20 mouse cellular contexts compared by ENCODE assay signal in genomic region chr4:150162561-150163169, GRCm38 (mm10). TPM values are rescaled to one million over a fixed set of nuclear protein-coding genes. Genes with fewer than 3 reads are reported as not detected.
DNase-seq lines count a peak whose midpoint lies in the region; ATAC-seq and TF ChIP-seq lines count a peak whose summit lies in the region.
"Had no signal": no experiment of that assay in that cellular context is flagged by ENCODE, and none has a peak within 500 bp of the region (broad histone marks: within the 10 kb centered on the region; RNA-seq: fewer than 3 reads in every experiment).

No protein-coding gene starts in this region.

- TF ChIP-seq POLR2A in liver, adult 2 months (IDR thresholded peaks at IDR 0.05; ENCODE audit: extremely low read depth, insufficient read depth, low read length) = no peak

- H3K9me3 ChIP-seq in liver, embryonic 12.5 days (replicated peaks) = peaks cover 14% of the 10 kb centered on the region; the same call in 1 of the 2 replicates
- peaks cover 14% of the 10 kb centered on the region for H3K9me3 ChIP-seq in E14TG2a.4 (ENCODE audit: low read length)
- H3K9me3 ChIP-seq: hindbrain, embryonic 15.5 days had no signal

- no peak overlapping the region for H3K27ac ChIP-seq in liver, adult 2 months (replicated peaks; ENCODE audit: insufficient read depth, low read depth, low read length)
- no peak overlapping the region for H3K27ac ChIP-seq in liver, embryonic 12.5 days
- H3K27ac ChIP-seq: hindbrain, embryonic 15.5 days; macrophage had no signal

- no peaks in the 10 kb centered on the region for H3K27me3 ChIP-seq in liver, adult 2 months (ENCODE audit: control insufficient read depth, insufficient read depth, low read length)
- H3K27me3 ChIP-seq in liver, embryonic 12.5 days (replicated peaks) = peaks cover 20% of the 10 kb centered on the region; the same call in 1 of the 2 replicates
- no peaks in the 10 kb centered on the region for H3K27me3 ChIP-seq in E14TG2a.4 (ENCODE audit: insufficient read depth, low read length)
- H3K27me3 ChIP-seq: hindbrain, embryonic 15.5 days had no signal

- no peak overlapping the region for H3K4me3 ChIP-seq in liver, adult 2 months (ENCODE audit: insufficient read depth, low read depth, low read length)
- no peak overlapping the region for H3K4me3 ChIP-seq in liver, embryonic 12.5 days
- H3K4me3 ChIP-seq in E14TG2a.4 (replicated peaks; ENCODE audit: low read length) = no peak overlapping the region
- H3K4me3 ChIP-seq: hindbrain, embryonic 15.5 days had no signal

- H3K79me2 ChIP-seq in liver, adult 2 months (ENCODE audit: control insufficient read depth, insufficient read depth, low read length) = no peaks in the 10 kb centered on the region

- TF ChIP-seq CTCF in liver, adult 2 months (IDR thresholded peaks at IDR 0.05; ENCODE audit: low read depth, low read length) = peak; percentile 28; the same call in 1 of the 2 replicates
- peak; percentile 80 for TF ChIP-seq CTCF in E14TG2a.4 (conservative IDR thresholded peaks at IDR 0.05; ENCODE audit: low read length)

- no peak for ATAC-seq in CD4-positive, CD25-positive, alpha-beta regulatory T cell, adult 4 months
- no peak for ATAC-seq in liver, embryonic 12.5 days

- WGBS in liver, adult 2 months = 72% methylated on average over 13 of the region's 13 CpGs
- 57% methylated on average over 13 of the region's 13 CpGs for WGBS in liver, embryonic 12.5 days (ENCODE audit: insufficient replicate concordance)

- no peaks in the 10 kb centered on the region for H3K36me3 ChIP-seq in liver, adult 2 months (ENCODE audit: control insufficient read depth, insufficient read depth, low read length)
- H3K36me3 ChIP-seq in liver, embryonic 12.5 days = no peaks in the 10 kb centered on the region
- H3K36me3 ChIP-seq in E14TG2a.4 (ENCODE audit: insufficient read depth, low read length) = 0 out of 2 replicates have a peak, but pooled peaks cover 8% of the 10 kb centered on the region
- H3K36me3 ChIP-seq: hindbrain, embryonic 15.5 days had no signal

- no peak overlapping the region for H3K4me2 ChIP-seq in liver, embryonic 12.5 days
- H3K4me2 ChIP-seq: hindbrain, embryonic 15.5 days had no signal

- no peaks in the 10 kb centered on the region for H3K4me1 ChIP-seq in liver, adult 2 months (ENCODE audit: control insufficient read depth, insufficient read depth, low read length)
- peaks cover 5% of the 10 kb centered on the region for H3K4me1 ChIP-seq in liver, embryonic 12.5 days
- H3K4me1 ChIP-seq in E14TG2a.4 (replicated peaks; ENCODE audit: low read depth, low read length) = peaks cover 27% of the 10 kb centered on the region
- H3K4me1 ChIP-seq: hindbrain, embryonic 15.5 days had no signal

- DNase-seq in CD4-positive, CD25-positive, alpha-beta regulatory T cell, adult 2 months (ENCODE audit: low read depth, low spot score) = peak; percentile 29
- no peak for DNase-seq in liver, adult 2 months (ENCODE audit: extremely low read depth, low read depth, low spot score)
- DNase-seq in induced T-regulatory cell, adult 2 months (ENCODE audit: low read depth) = peak; percentile 33
- no peak for DNase-seq in adrenal gland, postnatal 4 days (ENCODE audit: low spot score in 2 of 2)
- DNase-seq in cerebellum, postnatal 14 days = no peak
- DNase-seq: adrenal gland, adult 8-10 months; kidney, postnatal 10 days; right cerebral cortex, adult 18-20 months; thymus, postnatal 25 days had no signal

- H3K9ac ChIP-seq in liver, adult 2 months (ENCODE audit: low read depth, low read length) = no peak overlapping the region
- H3K9ac ChIP-seq in liver, embryonic 12.5 days = no peak overlapping the region
- H3K9ac ChIP-seq: hindbrain, embryonic 15.5 days had no signal

RNA-seq across cellular contexts. Expression of gene Slc2a7, which starts 13.9 kb away (rescaled TPM):
- polyA plus RNA-seq in CD4-positive, CD25-positive, alpha-beta regulatory T cell, adult 4 months (2017; shearing (Covaris generic)) = not detected
- total RNA-seq in liver, adult 2 months (2014; rRNA removed) = not detected in 2 replicates
- not detected in 2 replicates for polyA plus RNA-seq in liver, adult 2 months (2012; rRNA removed)
- polyA plus RNA-seq in liver, embryonic 12.5 days (2016; fragmentation: Nextera tagmentation; extraction: Ambion mirVana) = not detected in 2 replicates
- not detected for total RNA-seq in adrenal gland, postnatal 4 days (2021)
- total RNA-seq: adrenal gland, adult 8-10 months; layer of hippocampus, postnatal 14 days; neutrophil, adult 5-6 weeks had no signal
- polyA plus RNA-seq: frontal cortex, adult 2 months; gonadal fat pad, adult 2 months; heart, embryonic 16.5 days; hindbrain, embryonic 15.5 days; limb, embryonic 11.5 days; macrophage had no signal

RNA-seq across cellular contexts. Expression of gene Car6, which starts 38.5 kb away (rescaled TPM):
- polyA plus RNA-seq in CD4-positive, CD25-positive, alpha-beta regulatory T cell, adult 4 months (2017; shearing (Covaris generic)) = not detected
- total RNA-seq in liver, adult 2 months (2014; rRNA removed) = not detected in 2 replicates
- not detected in 2 replicates for polyA plus RNA-seq in liver, adult 2 months (2012; rRNA removed)
- not detected in 2 replicates for polyA plus RNA-seq in liver, embryonic 12.5 days (2016; fragmentation: Nextera tagmentation; extraction: Ambion mirVana)
- total RNA-seq in adrenal gland, postnatal 4 days (2021) = not detected
- total RNA-seq: layer of hippocampus, postnatal 14 days; neutrophil, adult 5-6 weeks had no signal
- polyA plus RNA-seq: frontal cortex, adult 2 months; heart, embryonic 16.5 days; hindbrain, embryonic 15.5 days had no signal

RNA-seq across cellular contexts. Expression of gene Slc2a5, which starts 43.6 kb away (rescaled TPM):
- polyA plus RNA-seq in CD4-positive, CD25-positive, alpha-beta regulatory T cell, adult 4 months (2017; shearing (Covaris generic)) = not detected
- total RNA-seq in liver, adult 2 months (2014; rRNA removed) = 7.8 and 8.0 TPM in 2 replicates
- polyA plus RNA-seq in liver, adult 2 months (2012; rRNA removed) = 2.9 and 3.3 TPM in 2 replicates
- polyA plus RNA-seq in liver, embryonic 12.5 days (2016; fragmentation: Nextera tagmentation; extraction: Ambion mirVana) = 0.22 and 0.30 TPM in 2 replicates
- 1 to 10 TPM in 1 of 2 experiments, under 1 TPM in 1; 0.73 to 3.5 TPM for total RNA-seq in adrenal gland, postnatal 4 days (2021)
- total RNA-seq: neutrophil, adult 5-6 weeks had no signal

Comparison
In these comparisons a context has a peak if more than half of its experiments do, and no peak if none do; other contexts are left out.
1. DNase-seq: peak in CD4-positive, CD25-positive, alpha-beta regulatory T cell, adult 2 months (single experiment) and induced T-regulatory cell, adult 2 months (single experiment); none in liver, adult 2 months (single experiment), adrenal gland, postnatal 4 days (0 of 2) and cerebellum, postnatal 14 days (0 of 2).